Mouse (Mus musculus) activated CD4-positive, CD25-positive, alpha-beta regulatory T cell, adult 4 months (primary cell): ENCODE results near the gene Arhgap45. TPM values are rescaled to one million over a fixed set of nuclear protein-coding genes. Genes with fewer than 3 reads are reported as not detected.
"Not testable (repeated sequence)": the region's sequence is repeated elsewhere in the genome, so short reads cannot be mapped to it uniquely, and the experiment has no call there.

Source experiments
- ATAC-seq: one replicate; pipeline ENCODE4 v1.8.0; 2017
- polyA plus RNA-seq, 2 experiments: library from polyadenylated mRNA; unstranded; fragments of 100-300 nt; shearing (Covaris generic); gene quantifications; one replicate each; pipeline ENCODE4 v1.2.1; 2017

Gene Arhgap45
- polyA plus RNA-seq, 2 experiments from 2014 or later = 196 to 326 TPM

DNA sequence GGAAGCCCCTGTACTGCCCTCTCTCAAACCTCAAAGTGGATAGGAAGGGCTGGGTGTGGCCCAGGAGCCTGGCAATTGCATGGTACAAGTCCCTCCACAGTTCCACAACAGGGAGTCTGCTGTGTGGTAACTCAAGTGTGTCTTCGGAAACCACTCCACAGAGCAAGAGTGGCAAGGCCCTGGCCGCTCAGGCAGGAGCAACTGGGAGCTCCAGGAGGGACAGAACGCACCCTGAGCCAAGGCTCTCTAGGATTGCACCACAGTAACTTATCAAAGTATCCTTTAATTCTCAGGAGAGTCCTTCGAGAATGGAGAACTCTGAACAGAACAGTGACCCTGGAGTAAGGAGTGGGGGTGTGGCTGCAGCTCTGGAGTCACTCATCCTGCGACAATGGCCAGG lies 19.2 kb downstream of the Arhgap45 start:
- ATAC-seq = no peak

DNA sequence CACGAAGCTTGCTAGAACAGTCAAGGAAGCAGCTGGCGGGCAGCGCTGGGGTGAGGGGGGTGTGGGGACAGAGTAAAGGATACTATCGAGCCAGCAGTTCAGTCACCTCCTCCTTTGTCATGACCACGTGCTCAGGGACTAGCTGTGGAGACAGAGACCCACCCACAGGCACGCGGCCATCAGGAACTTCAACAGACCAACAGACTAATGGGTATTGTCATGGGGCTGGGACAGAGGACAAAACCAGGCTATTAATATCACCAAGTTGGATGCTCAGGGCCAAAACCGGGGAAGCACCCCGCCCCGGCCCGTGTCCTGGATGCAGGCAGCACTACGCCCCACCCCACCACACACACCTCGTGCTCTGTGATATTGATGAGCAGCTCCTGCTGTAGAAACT lies 20.4 kb downstream of the Arhgap45 start:
- no peak for ATAC-seq

DNA sequence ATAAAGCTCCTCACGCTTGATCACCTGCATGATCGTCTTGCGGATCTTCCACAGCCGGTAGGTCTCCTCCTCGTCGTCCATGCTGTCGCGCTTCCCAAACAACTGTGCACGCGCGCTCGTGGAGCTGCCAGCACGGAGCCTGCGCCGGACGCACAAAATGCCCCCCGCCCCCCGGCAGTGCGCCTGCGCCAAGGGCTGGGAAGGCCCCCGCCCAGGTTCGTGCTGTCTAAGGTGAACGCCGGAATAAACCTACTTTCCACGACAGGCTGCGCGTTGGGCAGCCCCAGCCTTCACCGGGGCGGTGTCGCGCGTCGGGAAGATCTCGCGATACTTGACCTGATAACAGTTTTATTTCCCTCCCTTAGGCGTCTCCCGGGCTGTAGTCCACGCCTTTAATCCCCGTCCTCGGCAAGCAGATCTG lies 23.1 kb downstream of the Arhgap45 start, which contains the start of gene Polr2e:
TSS of gene Polr2e (minus strand) at position 237 of the 421 bp plus-strand sequence.
- ATAC-seq = peak; percentile 92

DNA sequence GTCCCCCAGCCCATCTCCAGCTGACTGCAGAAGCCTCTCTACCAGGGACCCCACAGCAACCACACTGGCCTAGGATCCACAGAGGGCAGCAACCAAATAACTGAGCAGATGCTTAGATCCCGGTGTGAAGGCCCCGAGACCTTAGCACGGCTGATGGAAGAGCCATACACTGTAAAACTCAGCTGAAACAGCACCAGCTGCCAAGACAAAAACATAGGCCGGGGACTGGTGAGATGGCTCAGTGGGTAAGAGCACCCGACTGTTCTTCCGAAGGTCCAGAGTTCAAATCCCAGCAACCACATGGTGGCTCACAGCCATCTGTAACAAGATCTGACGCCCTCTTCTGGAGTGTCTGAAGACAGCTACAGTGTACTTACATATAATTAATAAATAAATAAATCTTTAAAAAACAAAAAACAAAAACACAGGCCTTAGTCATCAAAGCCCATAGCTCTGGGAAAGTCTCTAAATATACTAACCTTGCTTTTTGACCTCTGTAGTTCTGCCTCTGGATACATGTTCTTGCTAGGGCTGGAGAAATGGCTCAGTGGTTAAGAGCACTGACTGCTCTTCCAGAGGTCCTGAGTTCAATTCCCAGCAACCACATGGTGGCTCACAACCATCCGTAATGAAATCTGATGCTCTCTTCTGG lies 25.1 kb downstream of the Arhgap45 start:
- not testable (repeated sequence) for ATAC-seq

DNA sequence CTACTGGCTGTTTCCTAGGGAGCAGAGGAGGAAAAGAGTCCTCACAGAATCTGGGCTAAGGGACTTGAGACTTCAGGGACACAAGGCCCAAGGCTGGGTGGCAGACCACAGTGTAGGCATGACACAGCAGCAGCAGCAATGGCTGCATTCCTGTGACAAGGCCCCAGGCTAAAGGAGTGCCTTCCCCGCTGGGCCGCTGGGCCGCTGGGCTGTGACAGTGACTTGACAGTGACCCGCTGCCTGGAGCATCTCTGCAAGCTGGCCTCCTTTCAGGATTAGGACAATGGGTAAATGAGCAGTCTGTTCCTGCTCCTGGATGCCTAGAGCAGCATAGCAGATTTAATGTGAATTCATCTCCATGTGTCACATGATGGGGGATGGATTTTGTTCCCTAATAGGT lies 27.6 kb downstream of the Arhgap45 start:
- ATAC-seq = no peak

DNA sequence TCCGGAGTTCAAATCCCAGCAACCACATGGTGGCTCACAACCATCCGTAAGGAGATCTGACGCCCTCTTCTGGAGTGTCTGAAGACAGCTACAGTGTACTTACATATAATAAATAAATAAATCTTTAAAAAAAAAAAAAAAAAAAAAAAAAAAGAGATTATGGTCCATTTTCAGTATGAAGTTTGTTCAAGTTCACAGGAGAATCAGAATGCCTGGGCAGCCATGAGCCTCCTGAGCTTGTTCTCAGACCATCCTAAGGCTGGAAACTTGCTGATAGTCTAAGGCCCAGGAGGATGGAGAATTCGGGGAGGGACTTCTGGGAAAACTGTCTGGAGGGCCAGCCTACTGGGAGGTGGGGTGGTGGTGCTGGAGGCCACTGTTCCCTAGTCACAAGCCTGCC lies 28.9 kb downstream of the Arhgap45 start:
- not testable (repeated sequence) for ATAC-seq

DNA sequence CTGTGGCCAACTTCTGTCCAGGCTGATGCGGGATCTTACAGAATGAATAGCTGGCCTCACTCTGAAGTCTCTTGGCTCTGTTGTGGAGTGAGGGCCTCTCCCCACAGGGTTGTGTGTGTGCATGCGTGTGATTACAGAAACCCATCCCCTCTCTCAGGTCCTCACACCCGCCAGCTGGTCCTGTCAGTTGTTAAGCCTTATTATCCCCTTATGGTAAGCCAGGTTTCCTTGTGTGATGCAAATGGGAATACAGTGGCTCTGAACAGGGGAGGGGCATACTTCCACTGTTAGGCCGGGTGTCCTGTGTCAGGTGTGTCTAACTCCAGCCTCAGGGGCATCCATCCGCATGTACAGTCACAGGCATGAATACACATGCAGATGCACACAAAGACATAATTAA lies 29.3 kb downstream of the Arhgap45 start:
- ATAC-seq = no peak

DNA sequence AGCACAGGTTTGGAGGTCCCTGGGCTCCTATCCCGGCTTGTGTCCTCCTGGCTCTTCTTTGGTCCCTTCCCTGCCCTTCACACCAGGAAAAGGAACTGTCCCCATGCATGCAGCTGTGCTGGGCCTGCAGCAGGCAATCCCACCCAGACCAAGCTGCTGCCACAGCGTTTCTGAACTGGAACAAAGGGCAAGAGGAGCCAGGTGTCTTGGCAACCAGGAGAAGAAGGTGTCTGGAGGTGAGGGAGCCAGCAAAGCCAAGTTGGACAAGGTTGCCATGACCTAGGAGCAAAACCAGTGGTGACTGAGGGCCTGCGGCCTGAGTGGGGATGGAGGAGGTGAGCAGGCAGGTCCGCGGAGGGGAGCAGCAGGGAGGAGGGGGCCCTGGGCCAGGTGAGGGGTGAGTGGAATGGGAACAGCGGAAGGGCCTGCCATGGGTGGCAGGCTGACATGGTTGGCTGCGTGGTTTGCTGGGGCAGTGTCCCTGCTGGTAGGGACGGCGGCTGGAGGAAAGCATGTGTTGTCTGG lies 30.6 kb downstream of the Arhgap45 start, which contains the start of gene Gpx4:
TSS of gene Gpx4 (plus strand) at position 126 of the 525 bp plus-strand sequence.
- no peak for ATAC-seq

DNA sequence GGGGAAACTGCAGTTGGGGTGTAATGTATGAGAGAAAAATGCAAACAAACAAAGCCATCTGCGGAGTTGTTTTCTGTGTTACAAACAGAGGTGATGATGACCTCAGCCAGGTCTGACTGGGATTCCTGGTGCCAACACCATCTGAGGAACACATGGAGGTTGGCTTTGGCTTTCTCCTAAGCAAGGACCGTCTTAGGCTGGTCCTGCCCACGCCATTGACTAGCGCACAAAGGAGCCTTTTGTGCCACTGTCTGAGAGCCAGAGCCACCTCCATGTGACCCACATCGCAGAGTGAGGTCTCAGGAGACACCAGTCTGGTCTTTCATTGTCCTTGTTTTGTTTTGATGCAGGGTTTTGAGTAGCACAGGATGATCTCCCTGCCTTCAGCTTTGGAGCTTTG lies 31.9 kb downstream of the Arhgap45 start:
- no peak for ATAC-seq

DNA sequence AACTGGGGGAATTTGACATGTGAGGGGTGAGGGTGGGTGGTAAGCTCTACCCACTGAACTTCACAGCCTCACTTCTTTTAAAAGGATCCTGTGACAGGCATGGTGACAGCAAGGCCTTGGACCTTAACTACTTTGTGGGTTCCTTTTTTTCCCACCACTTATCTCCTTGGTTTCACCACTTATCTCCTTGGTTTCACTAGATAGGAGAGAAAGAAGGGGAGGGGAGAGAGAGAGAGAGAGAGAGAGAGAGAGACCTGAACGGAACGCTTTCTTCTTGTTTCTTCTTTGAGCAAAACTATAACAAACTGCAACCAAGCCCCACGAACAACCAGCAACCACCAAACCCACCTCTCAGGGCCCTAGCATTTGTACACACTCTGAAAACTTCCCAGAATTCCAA lies 32.4 kb downstream of the Arhgap45 start:
- ATAC-seq = no peak

DNA sequence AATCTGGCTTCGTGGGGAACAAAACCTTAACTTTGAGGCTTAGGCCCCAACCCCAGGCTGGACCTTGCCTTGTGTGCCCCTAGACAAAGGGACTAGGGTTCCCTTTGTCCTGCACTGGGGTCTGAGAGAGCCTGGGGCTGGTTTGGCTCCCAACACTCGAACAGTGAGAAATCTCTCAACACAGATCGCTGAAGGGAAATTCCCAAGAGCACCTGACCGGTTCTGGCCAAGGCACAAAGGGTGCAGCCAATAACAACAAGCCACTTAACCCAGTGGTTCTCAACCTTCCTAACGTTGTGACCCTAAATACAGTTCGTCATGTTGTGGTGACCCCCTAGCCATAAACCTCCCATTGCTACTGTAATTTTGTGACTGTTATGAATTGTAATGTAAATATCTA lies 33.8 kb downstream of the Arhgap45 start:
- ATAC-seq = no peak

DNA sequence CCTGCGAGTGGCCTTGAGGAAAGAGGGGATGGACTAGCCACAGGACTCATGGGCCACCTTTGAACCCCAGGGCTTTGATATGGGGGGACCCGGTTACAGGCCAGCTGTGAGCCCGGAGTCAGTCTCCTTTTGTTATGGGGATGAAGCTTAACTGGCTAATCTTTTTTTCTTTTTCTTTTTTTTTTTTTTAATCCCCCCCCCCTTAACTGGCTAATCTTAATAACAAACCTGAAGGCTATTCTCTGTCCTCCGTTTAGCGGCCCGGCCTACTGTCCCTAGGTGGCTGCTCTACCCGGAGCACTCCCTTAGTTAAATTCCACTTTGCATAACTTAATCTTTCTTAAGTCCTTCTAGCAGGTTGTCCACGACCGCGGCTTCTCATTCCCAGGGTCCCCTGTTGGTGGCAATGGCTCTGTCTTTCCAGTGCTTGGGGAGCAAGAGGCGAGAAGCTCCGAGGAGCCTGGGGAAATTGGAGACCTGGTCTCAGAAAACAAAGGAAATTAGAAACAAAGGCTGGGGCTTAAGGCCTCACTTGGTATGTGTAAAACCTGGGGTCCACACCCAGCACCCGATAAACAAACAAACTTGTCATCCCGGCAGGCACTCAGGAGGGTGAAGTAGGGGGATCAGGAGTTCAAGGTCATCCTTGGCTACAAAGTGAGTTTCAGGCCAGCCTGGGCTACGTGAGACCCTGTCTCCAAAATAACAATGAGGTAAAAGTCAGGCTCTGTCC lies 34.6 kb downstream of the Arhgap45 start:
- ATAC-seq = no peak

DNA sequence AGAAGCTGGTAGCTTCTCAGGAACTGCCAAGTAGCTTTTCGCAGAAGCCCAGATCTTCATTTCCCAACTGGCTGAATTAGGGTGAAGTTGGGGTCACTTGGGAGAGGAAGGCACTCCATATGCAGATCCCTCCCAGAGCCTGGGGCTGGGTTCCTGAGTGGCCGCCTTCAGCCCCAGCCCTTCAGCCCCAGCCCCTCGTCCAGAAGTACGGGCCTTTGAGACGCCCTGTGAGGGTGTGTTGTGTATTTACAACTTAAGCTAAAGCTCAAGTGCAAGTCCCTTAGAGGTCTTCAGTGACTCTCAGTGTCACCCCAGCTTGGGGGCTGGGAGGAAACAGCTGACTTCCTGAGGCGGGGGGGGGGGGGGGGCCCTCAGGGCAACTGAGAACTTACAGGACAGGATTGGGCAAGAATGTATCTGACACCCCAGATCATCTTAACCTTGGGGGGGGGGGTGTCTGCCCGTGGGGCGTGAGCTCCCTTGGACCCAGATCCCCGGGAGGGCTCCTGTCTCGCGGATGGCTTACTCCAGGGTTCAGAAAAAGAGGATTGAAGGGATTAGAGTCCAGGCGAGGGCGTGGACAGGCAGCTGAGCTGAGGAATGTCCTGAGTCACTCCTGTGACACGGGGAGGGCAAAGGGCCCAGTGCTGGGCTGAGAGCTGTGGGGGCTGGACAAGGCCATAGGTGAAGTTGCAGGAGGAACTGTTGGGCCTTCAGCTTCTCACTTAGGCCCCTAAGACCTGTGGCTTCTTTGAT lies 35.3 kb downstream of the Arhgap45 start:
- no peak for ATAC-seq

DNA sequence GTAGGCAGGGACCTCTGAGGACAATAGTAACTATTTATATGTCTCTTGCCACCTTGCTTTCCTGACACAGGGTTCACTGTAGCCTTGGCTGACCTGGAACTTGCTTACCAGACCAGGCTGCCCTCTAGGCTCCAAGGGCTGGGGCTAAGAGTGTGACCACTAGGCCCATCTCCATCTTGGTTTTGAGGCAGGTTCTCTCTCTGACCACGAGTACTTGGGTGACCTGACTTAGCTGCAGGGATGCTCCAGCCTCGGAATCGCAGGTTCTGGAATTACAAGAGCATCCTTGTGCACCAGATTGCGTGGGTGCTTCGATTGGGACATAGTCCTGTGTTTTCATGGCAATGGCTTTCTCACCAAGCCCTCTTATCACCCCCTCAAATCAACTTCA lies 35.9 kb downstream of the Arhgap45 start:
- ATAC-seq = no peak

DNA sequence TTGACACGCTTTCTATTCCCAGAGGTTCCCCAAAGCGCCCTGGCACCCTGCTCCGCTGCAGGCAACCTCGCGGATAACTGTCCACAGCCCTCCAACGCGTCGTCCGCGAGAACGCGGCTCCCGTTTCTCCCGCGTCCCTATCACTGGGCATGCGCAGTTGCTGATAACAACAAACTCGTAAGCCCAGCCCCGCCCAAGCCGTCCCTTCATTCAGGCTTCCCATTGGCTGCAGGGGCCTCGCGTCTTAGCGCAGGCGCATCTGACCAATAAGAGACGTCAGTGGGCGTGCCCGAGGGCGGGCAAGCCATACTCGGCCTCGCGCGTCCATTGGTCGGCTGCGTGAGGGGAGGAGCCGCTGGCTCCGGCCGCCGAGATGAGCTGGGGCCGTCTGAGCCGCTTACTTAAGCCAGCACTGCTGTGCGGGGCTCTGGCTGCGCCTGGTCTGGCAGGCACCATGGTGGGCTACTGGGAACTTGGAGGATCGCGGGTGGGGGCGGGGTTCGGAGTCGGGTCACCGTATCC lies 36.9 kb downstream of the Arhgap45 start:
- peak; percentile 94 for ATAC-seq

DNA sequence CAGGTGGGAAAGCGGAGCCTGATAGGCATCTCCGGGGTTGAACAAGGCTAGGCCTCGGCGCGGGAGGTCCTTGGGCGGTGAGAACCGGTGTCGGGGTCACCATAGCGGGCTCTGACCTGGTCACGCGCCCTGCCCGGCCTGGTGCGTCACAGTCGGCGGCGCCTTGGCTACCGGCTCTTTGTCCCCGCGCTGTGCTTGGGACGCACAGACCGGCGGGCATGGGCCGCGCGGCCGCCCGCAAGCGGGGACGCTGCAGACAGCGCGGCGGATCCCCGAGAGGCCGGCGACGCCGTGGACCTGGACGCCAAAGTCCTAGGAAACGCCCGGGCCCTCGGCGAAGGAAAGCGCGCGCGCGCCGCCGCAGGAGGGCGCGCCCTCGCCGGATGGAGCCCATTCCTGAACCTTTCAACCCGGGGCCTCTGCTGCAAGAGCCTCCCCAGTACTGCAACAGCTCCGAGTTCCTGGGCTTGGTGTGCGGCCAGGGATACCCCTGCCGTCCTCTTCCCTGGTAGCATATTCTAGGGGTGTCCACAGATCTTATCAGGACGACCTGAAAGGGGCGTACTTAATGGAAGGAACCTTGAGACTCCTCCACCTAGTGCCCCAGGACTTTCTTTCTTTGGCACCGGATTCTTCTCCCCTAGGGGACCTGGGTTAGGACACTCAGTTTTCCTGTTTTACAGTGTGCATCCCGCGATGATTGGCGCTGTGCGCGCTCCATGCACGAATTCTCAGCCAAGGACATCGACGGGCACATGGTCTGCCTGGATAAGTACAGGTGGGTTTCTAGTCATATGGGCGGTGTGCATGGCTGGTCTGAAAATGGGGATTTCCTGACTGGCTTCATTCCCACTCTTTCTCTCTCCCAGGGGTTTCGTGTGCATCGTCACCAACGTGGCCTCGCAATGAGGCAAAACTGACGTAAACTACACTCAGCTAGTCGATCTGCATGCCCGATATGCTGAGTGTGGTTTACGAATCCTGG lies 37.7 kb downstream of the Arhgap45 start:
- peak; percentile 32 for ATAC-seq

DNA sequence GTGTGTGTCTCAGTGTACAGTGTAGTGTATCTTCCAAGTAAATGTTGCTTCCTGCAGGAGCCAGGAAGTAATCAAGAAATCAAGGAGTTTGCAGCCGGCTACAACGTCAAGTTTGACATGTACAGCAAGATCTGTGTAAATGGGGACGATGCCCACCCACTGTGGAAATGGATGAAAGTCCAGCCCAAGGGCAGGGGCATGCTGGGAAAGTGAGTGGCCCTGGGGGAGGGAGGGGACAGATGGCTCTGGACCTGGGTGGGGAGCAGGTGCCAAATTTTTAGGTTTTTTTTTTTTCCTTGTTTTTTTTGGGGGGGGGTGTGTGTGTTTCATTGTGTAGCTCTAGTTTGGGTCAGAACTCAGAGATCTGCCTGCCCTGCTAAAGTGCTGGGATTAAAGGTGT lies 38.5 kb downstream of the Arhgap45 start:
- not testable (repeated sequence) for ATAC-seq

DNA sequence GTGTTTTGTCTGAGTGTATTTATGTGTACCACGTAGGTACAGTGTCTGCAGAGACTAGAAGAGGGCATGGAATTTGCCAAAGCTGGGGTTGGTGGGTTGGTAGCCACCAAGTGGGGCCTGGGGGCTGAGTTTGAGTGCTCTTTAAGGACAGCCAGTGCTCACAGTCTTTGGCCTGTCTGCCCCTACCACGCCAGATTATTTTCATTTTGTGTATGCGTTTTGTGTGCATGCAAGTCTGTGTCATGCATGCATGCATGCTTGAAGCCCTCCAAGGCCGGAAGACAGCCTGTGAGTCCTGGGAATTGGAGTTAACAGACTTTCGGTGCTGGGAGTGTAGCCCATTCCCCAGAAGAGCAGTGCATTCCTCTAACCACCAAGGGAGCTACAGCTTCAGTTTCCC lies 38.9 kb downstream of the Arhgap45 start:
- ATAC-seq = no peak

DNA sequence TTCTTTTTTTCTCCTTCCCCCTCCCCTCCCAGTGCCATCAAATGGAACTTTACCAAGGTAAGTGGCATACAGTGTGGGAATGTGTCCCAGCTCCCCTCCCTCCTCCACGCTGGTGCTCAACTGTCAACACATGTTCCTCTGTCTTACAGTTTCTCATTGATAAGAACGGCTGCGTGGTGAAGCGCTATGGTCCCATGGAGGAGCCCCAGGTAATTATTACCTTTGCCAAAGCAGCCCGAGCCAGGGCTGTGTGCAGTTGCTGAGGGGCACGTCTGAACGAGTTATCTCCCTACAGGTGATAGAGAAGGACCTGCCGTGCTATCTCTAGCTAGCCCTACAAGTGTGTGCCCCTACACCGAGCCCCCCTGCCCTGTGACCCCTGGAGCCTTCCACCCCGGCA lies 39.4 kb downstream of the Arhgap45 start:
- no peak for ATAC-seq

DNA sequence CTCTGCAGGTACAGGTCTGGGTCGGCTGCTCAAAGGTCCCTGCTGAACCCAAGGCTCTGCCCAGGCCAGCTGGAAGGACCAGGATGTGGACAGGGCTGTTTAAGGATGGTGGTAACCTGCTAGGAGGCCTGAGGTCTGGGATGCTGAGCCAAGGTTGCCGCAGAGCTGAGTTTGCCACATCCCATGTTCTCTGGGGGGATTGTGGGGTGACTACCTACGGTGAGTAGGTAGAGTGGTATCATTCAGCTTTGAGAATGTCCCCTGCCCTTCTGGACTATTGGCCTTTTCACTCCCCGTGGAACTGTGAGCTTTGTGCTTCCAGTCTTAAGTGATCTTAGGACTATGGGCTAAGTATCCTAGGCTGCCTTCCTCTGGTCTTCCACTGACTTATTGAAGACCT lies 40.1 kb downstream of the Arhgap45 start:
- ATAC-seq = no peak

DNA sequence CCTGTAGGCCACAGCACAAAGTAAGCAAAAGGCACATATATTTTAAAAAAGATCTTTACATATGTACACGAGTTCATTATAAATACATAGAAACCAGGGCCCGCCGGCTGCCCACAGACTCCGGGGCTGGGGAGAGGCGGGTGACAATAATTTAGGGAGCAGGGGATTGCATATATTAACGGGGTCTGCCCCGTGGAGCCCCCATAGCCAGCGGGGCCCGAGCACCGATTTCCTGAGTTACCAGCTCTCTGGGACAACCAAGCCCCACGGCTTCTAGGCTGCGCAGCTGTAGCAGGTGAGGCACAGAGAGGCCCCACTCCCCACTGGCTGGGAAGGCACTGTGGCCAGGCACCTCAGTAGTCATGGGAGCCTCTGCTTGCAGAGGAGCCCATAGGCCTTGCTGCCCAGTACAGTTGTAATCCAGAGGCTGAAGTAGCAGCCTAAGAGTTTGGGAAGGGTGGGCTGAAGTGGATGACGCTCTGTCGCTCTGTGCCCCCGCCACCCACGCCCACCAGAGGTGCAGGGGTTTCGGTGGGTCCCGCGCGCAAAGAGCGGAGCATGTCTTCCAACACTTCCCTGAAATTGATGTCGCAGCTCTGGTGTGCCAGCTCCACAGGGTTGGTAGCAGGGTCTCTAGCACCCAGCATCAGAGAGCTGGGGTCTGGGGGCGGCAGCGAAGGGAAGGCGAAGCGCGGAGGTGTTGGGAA lies 40.7 kb downstream of the Arhgap45 start:
- ATAC-seq = no peak
